Mouse (Mus musculus) lung, postnatal 25 days (tissue): Measurements from ENCODE around the gene Tln2.

Experiments
- DNase-seq: peaks from one replicate; pipeline ENCODE4 v3.0.0; 2022; ENCODE audit warnings: low spot score

Gene Tln2

DNA sequence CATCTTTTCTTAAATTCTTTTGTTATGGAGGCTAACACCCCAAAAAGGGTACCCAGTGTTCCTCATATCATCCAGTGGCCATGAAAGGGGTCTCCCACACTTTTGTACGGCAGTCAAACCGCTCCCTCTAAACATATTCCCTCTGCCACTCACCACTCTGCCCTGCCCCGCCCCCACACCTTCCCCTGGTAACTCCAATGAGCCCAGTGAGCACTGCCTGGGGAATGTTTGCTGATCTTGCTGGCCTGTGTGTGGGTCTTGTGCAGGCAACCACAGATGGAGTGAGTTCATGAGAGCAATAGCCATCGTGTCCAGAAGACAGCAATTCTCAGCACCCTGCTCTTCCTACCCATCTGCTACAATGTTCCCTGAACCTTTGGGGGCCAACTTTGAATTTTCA lies 354.3 kb downstream of the Tln2 start:
- DNase-seq, result no peak

DNA sequence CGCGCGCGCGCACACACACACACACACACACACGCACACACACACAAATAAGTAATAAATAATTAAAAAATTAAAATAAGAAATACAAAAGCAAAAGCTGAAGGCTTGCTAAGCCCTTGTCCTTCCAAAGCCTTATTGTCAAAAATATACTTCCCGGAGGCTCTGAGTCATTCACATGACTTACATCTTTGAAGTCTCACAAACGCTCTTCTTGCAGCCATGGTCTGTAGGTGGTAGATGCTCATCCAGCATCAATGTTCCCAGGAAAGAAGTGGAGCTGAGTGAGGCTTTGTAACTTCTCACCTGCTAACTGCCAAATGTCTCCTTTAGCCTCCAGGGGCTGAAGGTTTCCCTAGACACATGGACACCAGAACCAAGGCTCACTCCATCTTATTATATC lies 362.9 kb downstream of the Tln2 start:
- no peak for DNase-seq

DNA sequence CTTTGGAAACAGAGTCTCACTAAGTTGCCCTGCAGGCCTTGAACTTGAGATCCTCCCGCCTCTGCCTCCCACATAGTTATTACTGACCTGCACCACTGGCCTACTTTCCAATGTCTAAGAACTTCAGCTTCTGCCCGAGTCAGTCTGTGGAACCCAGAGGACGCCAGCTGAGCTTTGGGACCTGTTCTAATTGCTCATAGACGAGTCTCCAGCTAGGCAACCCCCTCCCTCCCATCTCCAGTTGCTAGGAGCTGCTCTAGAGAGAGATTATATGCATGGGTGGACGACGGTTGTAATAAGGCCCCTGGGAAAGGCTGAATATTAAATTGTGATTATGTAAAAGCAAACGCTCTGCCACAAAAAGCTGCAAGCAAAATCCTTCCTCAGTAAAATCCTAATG lies 364.2 kb downstream of the Tln2 start:
- no peak for DNase-seq

DNA sequence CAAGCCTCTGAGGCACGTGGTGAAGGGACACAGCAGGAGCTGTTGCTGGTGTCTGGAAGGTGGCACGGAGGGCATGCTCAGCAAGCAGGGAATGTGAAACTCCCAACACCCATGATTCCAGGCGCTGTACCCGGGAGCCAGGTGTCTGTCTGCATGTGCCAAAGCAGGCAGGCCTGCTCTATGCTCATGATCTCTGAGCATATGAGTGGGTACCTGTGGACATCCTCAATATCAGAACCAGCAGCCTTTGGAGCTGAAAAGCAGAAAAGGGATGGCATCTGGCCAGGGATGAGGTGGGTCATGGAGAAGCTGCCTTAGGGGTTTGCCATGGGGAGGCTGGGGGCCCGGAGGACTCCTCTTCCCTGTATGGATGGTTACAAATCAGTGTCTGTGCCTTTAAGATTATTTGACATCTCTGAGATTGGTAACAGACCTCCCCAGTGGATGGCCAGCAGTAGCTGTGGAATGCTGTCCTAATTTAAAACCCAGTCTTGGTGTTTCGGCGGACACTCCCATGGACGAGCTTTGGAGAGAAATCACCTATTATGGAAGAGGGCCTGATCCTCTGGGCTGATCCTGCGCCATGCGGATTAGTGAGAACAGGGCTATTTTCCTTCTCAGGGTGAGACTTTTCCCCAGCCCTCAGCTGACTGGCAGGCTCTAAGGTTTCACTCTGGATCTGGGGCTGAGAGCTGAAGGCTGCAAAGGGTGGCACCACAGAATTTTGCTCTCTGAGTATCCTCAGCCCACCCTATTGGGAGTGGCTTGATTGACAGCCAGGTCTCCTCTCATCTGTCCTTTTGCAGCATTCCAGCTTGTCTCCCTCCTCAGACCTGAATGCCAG lies 367.8 kb downstream of the Tln2 start:
- DNase-seq, result no peak

DNA sequence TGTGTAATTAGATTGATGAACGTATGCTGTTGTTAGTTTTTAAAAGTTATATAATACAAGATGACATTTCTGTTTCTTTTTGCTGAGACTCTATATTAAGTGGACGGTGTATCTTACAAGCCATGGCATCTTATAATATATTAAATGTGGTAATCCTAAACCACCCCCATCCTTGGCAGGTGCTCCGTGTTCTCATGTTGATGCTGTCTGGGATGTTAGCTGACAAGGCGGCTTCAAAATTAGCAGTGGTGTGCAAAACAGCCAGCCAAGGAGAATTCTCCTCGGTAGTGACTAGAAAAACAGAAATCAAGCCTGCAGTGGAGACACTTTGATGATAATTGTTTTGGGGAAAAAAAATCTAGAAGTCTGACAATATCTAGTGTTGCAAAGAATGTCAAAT lies 371.8 kb downstream of the Tln2 start:
- no peak for DNase-seq

DNA sequence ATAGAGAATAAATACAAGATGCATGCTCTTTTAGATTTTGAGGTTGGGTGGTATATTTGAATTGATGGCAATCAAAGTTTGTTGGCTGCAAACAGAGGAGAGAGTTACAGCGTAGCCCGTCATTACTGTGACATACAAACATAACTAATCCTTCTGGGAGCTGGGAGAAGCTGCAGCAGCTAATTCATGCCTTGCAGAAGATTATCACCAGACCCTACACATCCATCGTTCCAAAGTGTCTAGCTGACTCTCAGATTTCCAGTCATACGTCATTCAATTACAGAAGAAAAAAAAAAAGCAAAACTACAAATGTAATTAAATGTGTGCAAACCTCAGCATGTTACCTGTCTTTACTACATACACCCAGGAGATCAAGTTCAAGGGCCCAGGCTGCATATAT lies 372.3 kb downstream of the Tln2 start:
- DNase-seq, result no peak

DNA sequence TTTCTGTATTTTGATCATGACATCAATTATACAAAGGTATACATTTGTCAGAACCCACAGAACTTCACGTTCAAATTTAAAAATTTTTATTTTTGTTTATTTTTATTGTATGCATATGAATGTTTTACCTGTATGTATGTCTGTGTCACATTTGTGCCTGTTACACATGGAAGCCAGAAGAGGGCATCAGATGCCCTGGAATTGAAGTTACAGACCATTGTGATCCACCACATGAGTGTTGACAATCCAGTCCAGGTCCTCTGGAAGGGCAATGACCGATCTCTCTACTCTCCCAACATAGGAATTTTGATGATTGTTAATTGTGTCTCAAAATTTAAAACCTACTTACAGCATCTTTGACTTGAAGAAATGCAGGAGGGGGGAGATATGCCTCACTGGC lies 374.9 kb downstream of the Tln2 start:
- DNase-seq, result no peak

DNA sequence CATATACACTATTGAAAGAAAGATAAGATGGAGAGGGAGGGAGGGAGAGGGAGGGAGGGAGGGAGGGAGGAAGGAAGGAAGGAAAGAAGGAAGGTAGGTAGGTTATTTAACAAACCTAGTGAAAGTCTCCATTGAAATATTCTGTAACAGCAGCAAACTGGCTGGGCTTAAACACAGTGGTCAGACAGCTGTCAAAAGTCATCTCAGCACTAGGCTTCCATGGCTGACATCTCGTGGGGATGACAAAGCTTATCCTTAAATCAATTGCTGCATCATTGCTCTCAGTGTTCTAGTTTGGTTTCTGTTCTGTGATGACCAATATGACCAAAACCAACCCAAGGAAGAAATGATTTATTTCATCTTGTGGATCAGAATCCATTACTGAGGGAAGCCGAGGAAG lies 376.0 kb downstream of the Tln2 start:
- no peak for DNase-seq

DNA sequence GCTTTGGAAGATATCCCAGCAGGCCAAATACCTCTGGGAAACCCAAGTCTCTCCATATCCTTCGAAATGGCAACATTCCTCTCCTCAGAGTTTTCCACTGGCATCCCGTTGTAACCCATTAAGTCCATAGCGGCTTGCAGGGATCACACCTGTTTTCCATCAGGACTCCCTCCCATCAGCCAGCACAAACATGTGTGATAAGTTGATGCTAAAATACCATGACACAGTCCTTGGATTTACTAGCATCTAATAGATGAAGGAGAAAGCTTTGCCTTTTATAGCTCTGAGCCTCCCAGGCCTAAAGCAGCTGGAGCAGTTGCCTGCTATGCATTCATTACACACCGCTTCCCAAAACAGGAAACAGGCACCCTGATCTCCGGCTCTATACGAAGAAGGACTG lies 377.5 kb downstream of the Tln2 start:
- DNase-seq, result no peak

DNA sequence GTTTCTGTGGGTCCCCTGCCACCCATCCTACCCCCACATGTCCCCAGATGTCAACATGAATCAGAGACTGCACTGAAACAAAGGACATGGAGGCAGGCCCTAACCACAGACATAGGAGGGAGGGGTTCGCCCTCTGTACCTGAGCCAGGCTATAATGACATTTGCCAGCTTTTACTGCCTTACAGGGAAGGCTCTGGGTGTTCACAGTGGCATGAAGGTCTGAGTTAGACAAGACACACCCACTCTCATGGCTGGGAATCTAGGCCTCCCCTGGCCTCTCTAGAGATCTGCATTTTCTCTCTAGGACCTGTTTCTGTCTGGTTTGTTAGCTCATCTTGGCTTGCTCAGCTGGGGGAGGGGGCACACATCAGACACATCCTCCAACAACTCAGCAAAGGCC lies 380.8 kb downstream of the Tln2 start:
- no peak for DNase-seq

DNA sequence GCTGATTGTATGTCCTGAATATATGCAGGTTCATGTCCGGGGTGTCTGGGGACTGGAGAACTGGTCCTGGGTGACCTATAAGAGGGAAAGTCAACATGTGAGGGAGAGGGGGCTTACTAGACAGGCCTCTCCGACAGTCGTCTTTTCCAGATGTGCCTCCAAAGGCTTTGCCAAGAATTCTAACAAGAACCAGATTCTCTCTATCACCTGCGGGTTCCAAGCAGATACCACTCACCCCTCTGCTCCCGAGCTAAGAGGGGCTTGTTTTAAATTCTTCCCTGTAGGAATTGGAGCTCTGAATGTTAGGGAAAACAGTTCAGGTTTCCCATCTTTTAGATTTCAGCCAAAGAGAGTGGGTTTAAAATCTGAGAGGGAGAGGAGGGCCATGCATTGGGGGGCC lies 381.3 kb downstream of the Tln2 start:
- no peak for DNase-seq

DNA sequence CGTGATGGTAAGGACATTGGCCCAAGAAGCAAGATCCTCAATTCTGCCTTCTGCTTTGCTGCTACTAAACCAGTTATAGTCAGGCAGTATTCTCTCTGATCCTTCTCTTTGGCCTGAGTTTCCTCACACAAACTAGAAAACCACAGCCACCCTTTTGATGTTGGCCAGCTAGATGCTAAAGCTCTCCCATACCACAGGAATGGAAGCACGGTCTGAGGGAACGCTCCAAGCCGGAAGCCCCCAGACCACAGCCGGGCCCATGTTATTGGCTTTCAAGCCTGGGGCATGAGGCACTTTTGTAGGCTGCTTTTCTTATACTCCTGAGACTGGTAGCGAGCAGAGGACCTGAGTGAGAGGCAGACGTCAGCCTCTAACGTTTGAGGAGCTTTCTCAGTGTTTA lies 383.4 kb downstream of the Tln2 start:
- DNase-seq, result no peak

DNA sequence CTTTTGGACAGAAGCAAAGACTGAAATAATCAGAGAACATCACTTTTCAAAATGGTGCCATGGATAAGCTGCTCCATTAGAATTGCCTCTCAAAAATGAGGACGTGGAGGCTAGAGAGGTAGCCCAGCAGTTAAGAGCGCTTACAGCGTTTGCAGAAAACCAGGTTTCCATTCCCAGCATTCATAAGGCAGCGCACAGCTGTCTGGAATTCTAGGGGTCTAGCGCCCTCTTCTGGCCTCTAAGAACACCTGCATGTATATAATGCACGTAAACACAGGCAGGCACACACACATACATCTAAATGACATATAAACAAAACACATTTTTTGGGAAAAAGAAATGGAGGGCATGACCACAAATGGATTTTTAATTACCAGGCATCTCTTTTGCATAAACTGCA lies 385.7 kb downstream of the Tln2 start:
- no peak for DNase-seq

DNA sequence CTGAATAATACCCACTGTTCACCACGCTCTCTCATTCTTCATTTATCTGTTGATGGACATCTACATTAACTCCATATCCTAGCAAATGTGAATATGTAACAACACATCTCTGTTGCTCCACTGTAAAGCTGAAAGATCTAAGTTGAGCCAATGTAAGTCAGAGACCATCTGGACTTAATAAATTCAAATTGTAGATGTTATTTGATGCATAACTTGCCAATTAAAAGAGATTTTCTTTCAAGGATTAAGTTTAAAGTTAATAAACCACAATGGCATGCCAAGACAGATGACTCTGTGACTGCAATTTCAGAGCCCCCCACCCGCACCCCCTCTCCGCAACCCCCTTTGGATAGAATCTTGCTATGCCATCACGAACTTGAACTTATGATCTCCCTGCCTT lies 386.3 kb downstream of the Tln2 start:
- no peak for DNase-seq

DNA sequence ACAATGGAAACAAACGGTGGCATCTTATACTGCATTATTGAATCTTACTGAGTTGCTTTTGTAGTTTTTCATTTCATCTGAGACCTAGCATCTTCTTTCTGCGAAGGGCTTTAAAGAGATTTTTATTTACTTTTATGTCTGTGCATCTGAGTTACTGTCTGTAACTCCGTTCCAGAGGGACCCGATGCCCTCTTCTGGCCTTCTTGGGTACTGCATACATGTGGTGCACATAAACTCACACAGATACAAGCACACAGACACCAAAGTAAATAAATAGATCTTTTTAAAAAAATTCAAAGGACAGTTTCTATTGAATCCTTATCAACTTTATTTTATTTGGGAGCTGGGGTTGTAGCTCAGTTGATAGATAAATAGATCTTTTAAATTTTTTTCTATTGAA lies 388.1 kb downstream of the Tln2 start:
- DNase-seq, result no peak

DNA sequence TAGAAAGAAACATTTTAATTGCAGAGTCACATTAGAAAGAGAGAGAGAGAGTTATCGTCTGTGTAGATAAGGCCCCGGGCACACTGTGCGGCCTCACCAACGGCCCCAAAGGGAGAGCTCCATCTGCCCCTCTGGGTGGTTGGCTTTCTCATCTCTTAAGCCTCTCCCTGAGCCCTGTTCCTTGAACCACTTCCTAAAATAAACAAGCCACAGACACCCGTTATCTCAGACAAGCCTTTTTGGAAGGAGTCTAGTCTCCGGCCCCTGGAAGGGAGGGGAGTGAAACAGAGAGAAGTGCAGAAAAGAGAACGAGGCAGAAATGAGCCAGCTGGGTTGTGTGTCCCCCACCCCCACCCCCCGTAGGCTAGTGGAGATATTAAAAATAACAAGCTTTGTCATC lies 388.7 kb downstream of the Tln2 start:
- peak; percentile 1 for DNase-seq

DNA sequence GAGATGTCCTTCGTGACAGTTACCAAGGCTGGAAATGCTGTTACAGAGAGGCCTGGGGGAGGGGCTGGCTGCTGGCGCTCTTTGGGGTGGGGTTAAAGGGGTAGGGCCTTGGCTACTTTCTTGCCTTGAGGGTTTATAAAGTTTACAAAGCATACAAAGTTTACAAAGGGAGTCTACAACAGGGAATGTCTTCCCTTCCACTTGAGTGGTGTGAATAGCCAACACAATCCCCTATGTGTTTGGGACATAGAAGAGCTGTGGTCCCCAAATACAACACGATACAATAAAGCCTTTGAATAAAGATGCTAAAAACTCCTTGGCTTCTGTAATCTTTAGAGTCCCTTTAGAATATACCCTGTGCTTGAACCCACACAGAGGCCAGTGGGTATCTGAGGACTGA lies 389.5 kb downstream of the Tln2 start:
- no peak for DNase-seq
